Mouse (Mus musculus) heart, embryonic 15.5 days (tissue): Measurements from ENCODE around the gene Klhl26. TPM values are rescaled to one million over a fixed set of nuclear protein-coding genes. Genes with fewer than 3 reads are reported as not detected.

ENCODE experiments used
- ATAC-seq: fragments of 200-750 bp; cut with Nextera tagmentation; replicated peaks from 2 replicates; pipeline ENCODE4 v1.8.0; 2017; ENCODE audit warnings: low read depth, moderate TSS enrichment; ENCODE audit not compliant: insufficient number of reproducible peaks, insufficient read depth, low FRiP score
- H3K27ac ChIP-seq: fragments of 300-500 bp; sonication (generic); 2 replicates; pipeline ENCODE4 v1.5.1; 2015; ENCODE audit warnings: mild to moderate bottlenecking, inconsistent platforms
- H3K27me3 ChIP-seq: fragments of 300-500 bp; sonication (generic); 2 replicates; pipeline ENCODE4 v1.6.1; 2015; ENCODE audit warnings: inconsistent platforms
- H3K36me3 ChIP-seq: fragments of 300-500 bp; sonication (generic); 2 replicates; pipeline ENCODE4 v1.6.1; 2015; ENCODE audit warnings: mild to moderate bottlenecking, inconsistent platforms
- H3K4me1 ChIP-seq: fragments of 300-500 bp; sonication (generic); replicated peaks from 2 replicates; pipeline ENCODE4 v1.6.1; 2015; ENCODE audit warnings: inconsistent platforms
- H3K4me2 ChIP-seq: fragments of 300-500 bp; sonication (generic); 2 replicates; pipeline ENCODE4 v1.6.1; 2015; ENCODE audit warnings: inconsistent platforms, mild to moderate bottlenecking, moderate library complexity
- H3K4me3 ChIP-seq: fragments of 300-500 bp; sonication (generic); 2 replicates; pipeline ENCODE4 v1.5.1; 2015; ENCODE audit warnings: mild to moderate bottlenecking, inconsistent platforms
- H3K9ac ChIP-seq: fragments of 300-500 bp; sonication (generic); 2 replicates; pipeline ENCODE4 v1.6.1; 2015; ENCODE audit warnings: mild to moderate bottlenecking, inconsistent platforms
- H3K9me3 ChIP-seq: fragments of 300-500 bp; sonication (generic); replicated peaks from 2 replicates; pipeline ENCODE4 v1.6.1; 2016; ENCODE audit warnings: inconsistent platforms
- WGBS: fragments of 180-500 bp; shearing (Covaris S2); methylation state at CpG from one replicate; pipeline ENCODE4 v1.1.7; 2015; ENCODE audit warnings: mixed read lengths; 5-methylcytosine and 5-hydroxymethylcytosine counted together
- polyA plus RNA-seq: library from polyadenylated mRNA; unstranded; fragments of >200 nt; fragmentation: Nextera tagmentation; extraction: Ambion mirVana; gene quantifications from 2 replicates; pipeline ENCODE4 v1.2.1, GENCODE M21; 2015

Gene Klhl26
- polyA plus RNA-seq, 1 experiment from 2014 or later = 8.7 TPM

DNA sequence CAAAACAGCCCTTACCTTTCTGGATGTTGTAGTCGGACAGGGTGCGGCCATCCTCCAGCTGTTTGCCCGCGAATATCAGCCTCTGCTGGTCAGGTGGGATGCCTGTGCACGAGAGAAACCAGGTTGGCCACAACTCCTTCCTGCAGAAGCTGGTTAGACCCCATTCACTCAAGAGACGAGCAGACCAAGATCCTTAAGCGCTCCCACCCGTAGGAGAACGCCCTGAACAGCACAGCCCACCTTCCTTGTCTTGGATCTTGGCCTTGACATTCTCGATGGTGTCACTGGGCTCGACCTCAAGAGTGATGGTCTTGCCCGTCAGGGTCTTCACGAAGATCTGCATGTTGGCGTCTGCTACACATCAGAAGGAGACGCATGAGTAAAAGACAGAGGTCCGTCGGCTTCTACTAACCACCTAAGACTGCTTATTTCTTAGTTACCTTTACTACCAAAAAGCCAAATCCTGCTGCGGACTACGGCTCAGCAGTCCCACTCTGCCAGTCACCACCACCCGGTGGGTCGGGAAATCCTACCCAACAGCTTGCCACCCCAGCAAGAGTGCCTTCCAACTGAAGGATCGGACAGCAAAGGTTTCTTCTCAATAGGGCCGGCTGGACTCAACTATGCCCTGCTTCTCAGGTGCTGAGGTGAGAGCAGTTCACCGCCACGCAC is 32.6 kb upstream of the Klhl26 start:
- peak overlapping the region; percentile 97 for H3K9ac ChIP-seq
- no peaks in the 10 kb centered on the region for H3K9me3 ChIP-seq
- no peaks in the 10 kb centered on the region for H3K27me3 ChIP-seq
- 5% methylated on average over 25 of the region's 25 CpGs for WGBS
- H3K27ac ChIP-seq = peak overlapping the region; percentile 98
- H3K4me1 ChIP-seq = peaks cover 55% of the 10 kb centered on the region
- H3K4me2 ChIP-seq = peak overlapping the region; percentile 91
- no peak for ATAC-seq
- H3K36me3 ChIP-seq = peaks cover 22% of the 10 kb centered on the region
- H3K4me3 ChIP-seq = peak overlapping the region; percentile 90

DNA sequence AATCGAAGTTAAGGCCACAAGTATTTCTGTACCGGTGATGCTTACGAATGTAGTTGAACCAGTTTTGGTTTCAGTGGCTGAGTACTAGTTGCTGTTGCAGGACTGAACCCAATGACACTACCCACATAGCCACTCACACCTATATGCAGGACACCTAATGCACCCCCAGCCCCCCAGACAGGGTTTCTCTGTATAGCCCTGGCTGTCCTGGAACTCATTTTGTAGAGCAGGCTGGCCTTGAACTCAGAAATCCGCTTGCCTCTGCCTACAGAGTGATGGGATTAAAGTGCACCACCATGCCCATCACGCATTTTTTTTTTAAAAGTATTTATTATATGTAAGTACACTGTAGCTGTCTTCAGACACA is 30.2 kb upstream of the Klhl26 start:
- Histone ChIP-seq H3K9ac (no peak overlapping the region), H3K27me3 (peaks cover 15% of the 10 kb centered on the region), H3K36me3 (peaks cover 12% of the 10 kb centered on the region), H3K4me2 (no peak overlapping the region), H3K27ac (peak overlapping the region; percentile 92; the same call in 1 of the 2 replicates), H3K4me1 (peaks cover 58% of the 10 kb centered on the region), H3K4me3 (peak overlapping the region; percentile 74; the same call in 1 of the 2 replicates), H3K9me3 (no peaks in the 10 kb centered on the region)
- ATAC-seq = no peak
- WGBS = 56% methylated on average over 5 of the region's 5 CpGs

GRCm38 (mm10) chr8:70506328-70507026 is 29.7 kb upstream of the Klhl26 start, which contains the start of gene Rex1bd:
Rex1bd (minus strand) TSS chr8:70506752.
- H3K4me3 ChIP-seq = peak within 1 kb of the TSS; percentile 74
- H3K9ac ChIP-seq = peak within 1 kb of the TSS; percentile 88
- peaks cover 20% of the 10 kb centered on the region for H3K27me3 ChIP-seq
- H3K36me3 ChIP-seq = peaks cover 9% of the 10 kb centered on the region
- no peaks in the 10 kb centered on the region for H3K9me3 ChIP-seq
- peak within 1 kb of the TSS; percentile 92 for H3K27ac ChIP-seq
- H3K4me1 ChIP-seq = peaks cover 58% of the 10 kb centered on the region
- peak within 1 kb of the TSS; percentile 88 for H3K4me2 ChIP-seq
- ATAC-seq = peak; percentile 87
- WGBS = 2% methylated on average over 40 of the region's 40 CpGs

- peaks cover 57% of the 10 kb centered on the region for H3K4me1 ChIP-seq
- peaks cover 9% of the 10 kb centered on the region for H3K36me3 ChIP-seq
- peaks cover 27% of the 10 kb centered on the region for H3K27me3 ChIP-seq
- peak overlapping the region; percentile 88 for H3K9ac ChIP-seq
- peak overlapping the region; percentile 92; the same call in 1 of the 2 replicates for H3K27ac ChIP-seq
- H3K4me2 ChIP-seq = peak overlapping the region; percentile 88
- H3K4me3 ChIP-seq = peak overlapping the region; percentile 74
- 33% methylated on average over 32 of the region's 32 CpGs for WGBS
- ATAC-seq = peak; percentile 0; the same call in 1 of the 2 replicates
- no peaks in the 10 kb centered on the region for H3K9me3 ChIP-seq
Measured at GRCm38 (mm10) chr8:70505698-70506327, 29.0 kb upstream of the Klhl26 start.

DNA sequence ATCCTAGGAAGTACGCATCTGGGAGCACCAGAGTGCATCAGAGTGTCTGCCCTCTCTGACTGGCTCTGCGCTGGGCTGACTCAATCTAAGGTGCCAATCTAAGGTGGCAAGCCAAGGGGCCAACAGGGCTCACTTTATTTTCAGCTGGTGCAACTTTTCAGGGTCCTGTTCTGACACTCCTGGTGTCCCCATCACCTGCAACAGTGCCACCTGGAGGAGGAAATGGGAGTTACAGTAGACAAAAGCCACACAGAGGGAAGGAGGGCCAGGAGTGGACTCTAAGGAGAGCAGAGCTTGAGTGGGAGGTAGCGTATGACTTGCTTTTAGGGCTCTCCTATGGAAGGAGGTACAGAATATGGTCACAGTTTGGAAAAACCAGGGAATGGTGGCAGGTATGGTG is 28.1 kb upstream of the Klhl26 start:
- H3K4me2 ChIP-seq = no peak overlapping the region
- peaks cover 60% of the 10 kb centered on the region for H3K4me1 ChIP-seq
- no peaks in the 10 kb centered on the region for H3K9me3 ChIP-seq
- H3K9ac ChIP-seq = no peak overlapping the region
- no peak overlapping the region for H3K27ac ChIP-seq
- peaks cover 9% of the 10 kb centered on the region for H3K36me3 ChIP-seq
- H3K4me3 ChIP-seq = no peak overlapping the region
- 81% methylated on average over 3 of the region's 3 CpGs for WGBS
- ATAC-seq = no peak
- peaks cover 36% of the 10 kb centered on the region for H3K27me3 ChIP-seq

DNA sequence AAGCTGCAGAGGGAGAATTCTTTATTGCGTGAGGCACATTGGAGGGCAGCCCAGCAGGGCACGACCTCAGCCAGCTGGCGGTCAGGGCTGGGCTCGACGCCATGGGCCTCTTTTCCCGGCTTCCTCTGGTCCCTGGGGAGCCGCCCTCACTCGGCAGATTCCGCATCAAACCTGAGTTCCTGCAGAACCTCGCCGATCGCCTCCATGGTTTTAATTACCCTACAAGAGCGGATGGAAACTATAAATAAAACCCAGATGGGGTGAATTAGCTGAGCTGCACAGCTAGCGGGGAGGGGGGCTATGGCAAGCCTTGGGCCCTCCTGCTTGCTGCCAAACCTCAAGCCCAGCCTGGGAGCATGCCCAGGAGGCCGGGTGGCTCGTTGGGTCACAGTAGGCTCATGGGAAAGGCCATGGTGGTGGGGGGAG is 27.5 kb upstream of the Klhl26 start:
- no peaks in the 10 kb centered on the region for H3K9me3 ChIP-seq
- no peak overlapping the region for H3K9ac ChIP-seq
- H3K27ac ChIP-seq = no peak overlapping the region
- ATAC-seq = no peak
- peaks cover 42% of the 10 kb centered on the region for H3K27me3 ChIP-seq
- H3K4me1 ChIP-seq = peaks cover 57% of the 10 kb centered on the region
- 57% methylated on average over 16 of the region's 16 CpGs for WGBS
- no peak overlapping the region for H3K4me3 ChIP-seq
- peaks cover 9% of the 10 kb centered on the region for H3K36me3 ChIP-seq
- H3K4me2 ChIP-seq = no peak overlapping the region; the same call in 1 of the 2 replicates

GRCm38 (mm10) chr8:70503062-70503750 is 26.4 kb upstream of the Klhl26 start:
- H3K4me1 ChIP-seq = peaks cover 48% of the 10 kb centered on the region
- H3K36me3 ChIP-seq = peaks cover 9% of the 10 kb centered on the region
- WGBS = 18% methylated on average over 46 of the region's 46 CpGs
- H3K4me2 ChIP-seq = no peak overlapping the region; the same call in 1 of the 2 replicates
- peaks cover 53% of the 10 kb centered on the region for H3K27me3 ChIP-seq
- no peak overlapping the region for H3K27ac ChIP-seq
- no peak overlapping the region for H3K9ac ChIP-seq
- H3K4me3 ChIP-seq = 0 out of 2 replicates have a peak overlapping the region, but pooled peaks have one; percentile 2
- no peaks in the 10 kb centered on the region for H3K9me3 ChIP-seq
- no peak for ATAC-seq

DNA sequence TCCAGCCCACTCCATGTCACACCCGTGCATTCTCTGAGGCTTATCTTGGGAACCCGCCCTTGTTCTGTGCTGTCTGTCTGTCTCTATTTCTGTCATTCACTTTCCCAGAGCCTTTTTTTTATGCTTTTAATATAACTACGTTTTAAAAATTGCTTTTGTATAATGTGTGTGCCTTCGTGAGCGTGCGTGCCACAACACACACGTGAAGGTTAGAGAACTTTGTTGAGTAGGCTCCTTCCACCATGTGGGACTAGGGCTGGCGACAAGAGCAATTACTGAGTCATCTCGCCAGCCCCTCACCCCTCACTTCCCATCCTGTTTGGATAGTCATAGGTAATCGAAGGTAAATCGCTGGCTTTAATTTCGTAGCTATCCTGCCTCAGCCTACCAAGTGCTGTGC is 25.8 kb upstream of the Klhl26 start:
- Histone ChIP-seq H3K27ac (no peak overlapping the region), H3K9ac (no peak overlapping the region), H3K4me3 (0 out of 2 replicates have a peak overlapping the region, but pooled peaks have one; percentile 10), H3K4me1 (peaks cover 48% of the 10 kb centered on the region), H3K27me3 (peaks cover 59% of the 10 kb centered on the region), H3K9me3 (no peaks in the 10 kb centered on the region), H3K4me2 (peak overlapping the region; percentile 46), H3K36me3 (peaks cover 3% of the 10 kb centered on the region)
- ATAC-seq = no peak
- 26% methylated on average over 12 of the region's 12 CpGs for WGBS

DNA sequence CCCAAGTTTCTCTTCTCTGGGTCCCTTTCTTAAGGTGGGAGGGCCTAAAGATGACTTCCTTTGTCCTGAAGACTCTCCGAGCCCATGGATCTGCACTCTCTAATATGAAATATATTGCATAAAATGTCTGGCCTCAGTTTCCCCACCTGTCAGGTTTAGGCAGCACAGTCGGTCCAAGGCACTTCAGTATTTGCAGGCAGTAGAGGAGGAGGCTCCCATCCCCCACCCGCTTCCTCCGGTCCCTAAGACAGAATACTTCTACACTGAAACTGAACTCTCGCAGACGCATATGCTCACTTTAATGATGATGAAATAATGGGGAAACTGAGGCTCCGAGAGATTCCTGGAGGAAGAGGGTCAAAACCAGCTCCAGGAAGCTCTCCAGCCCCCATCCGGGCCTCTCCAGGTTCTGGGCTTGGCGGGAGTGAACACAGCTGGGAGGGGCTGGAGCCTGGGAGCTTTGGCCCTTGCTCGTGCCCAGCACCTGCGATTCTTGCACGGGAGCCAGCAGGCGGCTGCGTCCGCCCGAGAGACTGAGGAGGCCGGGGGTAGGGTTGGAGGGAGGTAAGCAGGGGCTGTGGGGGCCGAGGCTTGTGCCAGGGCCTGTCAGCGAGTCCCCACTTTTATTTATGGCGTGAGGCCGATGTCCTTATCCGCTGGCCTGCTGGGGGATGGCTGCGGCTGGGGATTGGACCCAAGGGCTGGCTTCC is 25.2 kb upstream of the Klhl26 start:
- no peak for ATAC-seq
- H3K27ac ChIP-seq = no peak overlapping the region
- no peaks in the 10 kb centered on the region for H3K9me3 ChIP-seq
- peaks cover 65% of the 10 kb centered on the region for H3K27me3 ChIP-seq
- H3K36me3 ChIP-seq = no peaks in the 10 kb centered on the region
- H3K4me3 ChIP-seq = 0 out of 2 replicates have a peak overlapping the region, but pooled peaks have one; percentile 10
- H3K4me1 ChIP-seq = peaks cover 48% of the 10 kb centered on the region
- WGBS = 10% methylated on average over 23 of the region's 23 CpGs
- peak overlapping the region; percentile 46 for H3K4me2 ChIP-seq
- H3K9ac ChIP-seq = peak overlapping the region; percentile 26; the same call in 1 of the 2 replicates
